Mouse (Mus musculus) MEL (cell line): Measurements from ENCODE around the gene Ndufaf2. TPM values are rescaled to one million over a fixed set of nuclear protein-coding genes. Genes with fewer than 3 reads are reported as not detected.
A peak's percentile ranks its signal among the peaks of the same experiment; 100 is the strongest.

ENCODE experiments used
- DNase-seq: peaks from one replicate; pipeline ENCODE4 v3.0.0; 2011; ENCODE audit warnings: low read depth, low spot score
- H3K27ac ChIP-seq: 2 replicates; pipeline ENCODE4 v1.5.1; 2012; ENCODE audit warnings: low read depth, mild to moderate bottlenecking, control low read depth, low read length, moderate library complexity; ENCODE audit not compliant: control insufficient read depth
- H3K27me3 ChIP-seq, 2 experiments: fragments of 150-350 bp in 1 of 2; sonication (generic) in 1 of 2; 2 replicates each; pipeline ENCODE4 v1.6.1; 2012; ENCODE audit warnings: low read length in 2 of 2, mild to moderate bottlenecking in 2 of 2, improper control_type of control experiment in 1 of 2, moderate library complexity in 1 of 2; ENCODE audit not compliant: insufficient read depth in 2 of 2, control insufficient read depth in 1 of 2
- H3K36me3 ChIP-seq, 2 experiments: 2 replicates each; pipeline ENCODE4 v1.6.1; 2012 to 2014; ENCODE audit warnings: low read length in 2 of 2, improper control_type of control experiment in 1 of 2, inconsistent platforms in 1 of 2, mild to moderate bottlenecking in 1 of 2; ENCODE audit not compliant: insufficient read depth in 2 of 2, control insufficient read depth in 1 of 2
- H3K4me1 ChIP-seq, 2 experiments: fragments of 150-350 bp in 1 of 2; sonication (generic) in 1 of 2; 2 replicates each; pipeline ENCODE4 v1.6.1; 2012; ENCODE audit warnings: low read length in 2 of 2, improper control_type of control experiment in 1 of 2, mild to moderate bottlenecking in 1 of 2; ENCODE audit not compliant: insufficient read depth in 2 of 2, control insufficient read depth in 1 of 2
- H3K4me3 ChIP-seq, 2 experiments: fragments of 150-350 bp in 1 of 2; sonication (generic) in 1 of 2; 2 replicates each; pipeline ENCODE4 v1.5.1; 2012; ENCODE audit warnings: low read depth in 2 of 2, low read length in 2 of 2, mild to moderate bottlenecking in 2 of 2, moderate library complexity in 2 of 2, control low read depth in 1 of 2, improper control_type of control experiment in 1 of 2; ENCODE audit not compliant: control insufficient read depth in 1 of 2, insufficient read depth in 1 of 2
- H3K79me2 ChIP-seq: 2 replicates; pipeline ENCODE4 v1.6.1; 2012; ENCODE audit warnings: mild to moderate bottlenecking, low read length, moderate library complexity; ENCODE audit not compliant: control insufficient read depth, poor library complexity, insufficient read depth
- H3K9ac ChIP-seq: 2 replicates; pipeline ENCODE4 v1.6.1; 2012; ENCODE audit warnings: low read depth, mild to moderate bottlenecking, control low read depth, low read length, moderate library complexity; ENCODE audit not compliant: control insufficient read depth, poor library complexity, severe bottlenecking
- H3K9me3 ChIP-seq: fragments of 150-350 bp; sonication (generic); replicated peaks from 2 replicates; pipeline ENCODE4 v1.6.1; 2012; ENCODE audit warnings: mild to moderate bottlenecking, low read length, improper control_type of control experiment, moderate library complexity; ENCODE audit not compliant: insufficient read depth
- CHD1 ChIP-seq: IDR thresholded peaks from 2 replicates; pipeline ENCODE4 v1.6.1; 2012; ENCODE audit warnings: low read depth, mild to moderate bottlenecking, inconsistent platforms, low read length, improper control_type of control experiment
- CHD2 ChIP-seq: IDR thresholded peaks from 2 replicates; pipeline ENCODE4 v1.6.1; 2011; ENCODE audit warnings: low read length, improper control_type of control experiment
- CTCF ChIP-seq, 3 experiments: IDR thresholded peaks in 2 of 3; conservative IDR thresholded peaks in 1 of 3; 2 replicates each; pipeline ENCODE4 v1.5.1; 2011 to 2012; ENCODE audit warnings: low read length in 3 of 3, low read depth in 2 of 3, mild to moderate bottlenecking in 2 of 3, improper control_type of control experiment in 1 of 3, inconsistent platforms in 1 of 3, mixed read lengths in 1 of 3, moderate library complexity in 1 of 3; ENCODE audit not compliant: control insufficient read depth in 1 of 3, insufficient read depth in 1 of 3, poor library complexity in 1 of 3, severe bottlenecking in 1 of 3
- E2F4 ChIP-seq: IDR thresholded peaks from 2 replicates; pipeline ENCODE4 v1.6.1; 2011; ENCODE audit warnings: low read depth, low read length, improper control_type of control experiment, borderline replicate concordance
- ETS1 ChIP-seq: IDR thresholded peaks from 2 replicates; pipeline ENCODE4 v1.6.1; 2012; ENCODE audit warnings: low read depth, mild to moderate bottlenecking, inconsistent platforms, low read length, improper control_type of control experiment, moderate library complexity
- GABPA ChIP-seq: IDR thresholded peaks from 2 replicates; pipeline ENCODE4 v1.6.1; 2012; ENCODE audit warnings: low read depth, mild to moderate bottlenecking, inconsistent platforms, low read length, improper control_type of control experiment, moderate library complexity
- GATA1 ChIP-seq: IDR thresholded peaks from 2 replicates; pipeline ENCODE4 v1.6.1; 2011; ENCODE audit warnings: low read depth, low read length, improper control_type of control experiment
- HCFC1 ChIP-seq: IDR thresholded peaks from 2 replicates; pipeline ENCODE4 v1.6.1; 2012; ENCODE audit warnings: low read depth, mild to moderate bottlenecking, inconsistent platforms, low read length, improper control_type of control experiment, moderate library complexity
- JUND ChIP-seq: IDR thresholded peaks from 2 replicates; pipeline ENCODE4 v1.6.1; 2011; ENCODE audit warnings: low read depth, mild to moderate bottlenecking, improper control_type of control experiment, low read length
- KAT2A ChIP-seq: conservative IDR thresholded peaks from 2 replicates; pipeline ENCODE4 v1.6.1; 2012; ENCODE audit warnings: low read depth, low read length, improper control_type of control experiment, inconsistent platforms
- MAFK ChIP-seq: IDR thresholded peaks from 2 replicates; pipeline ENCODE4 v1.6.1; 2011; ENCODE audit warnings: low read depth, mild to moderate bottlenecking, low read length, improper control_type of control experiment, borderline replicate concordance
- MAX ChIP-seq: IDR thresholded peaks from 2 replicates; pipeline ENCODE4 v1.6.1; 2011; ENCODE audit warnings: low read length, improper control_type of control experiment
- MEF2A ChIP-seq: IDR thresholded peaks from 2 replicates; pipeline ENCODE4 v1.6.1; 2014; ENCODE audit warnings: low read depth, mild to moderate bottlenecking, inconsistent platforms, low read length, improper control_type of control experiment; ENCODE audit not compliant: poor library complexity, insufficient replicate concordance, severe bottlenecking; ENCODE audit errors: extremely low read depth
- MXI1 ChIP-seq: IDR thresholded peaks from 2 replicates; pipeline ENCODE4 v1.6.1; 2011; ENCODE audit warnings: mild to moderate bottlenecking, low read depth, low read length, improper control_type of control experiment
- MYB ChIP-seq: IDR thresholded peaks from 2 replicates; pipeline ENCODE4 v1.6.1; 2011; ENCODE audit warnings: mild to moderate bottlenecking, low read depth, low read length, improper control_type of control experiment
- MYC ChIP-seq: IDR thresholded peaks from 2 replicates; pipeline ENCODE4 v1.6.1; 2011; ENCODE audit warnings: low read depth, mild to moderate bottlenecking, low read length, improper control_type of control experiment, moderate library complexity
- NELFE ChIP-seq: IDR thresholded peaks from 2 replicates; pipeline ENCODE4 v1.6.1; 2011; ENCODE audit warnings: low read depth, low read length, improper control_type of control experiment
- NRF1 ChIP-seq: IDR thresholded peaks from 2 replicates; pipeline ENCODE4 v1.6.1; 2014; ENCODE audit warnings: low read depth, mild to moderate bottlenecking, inconsistent platforms, low read length, improper control_type of control experiment, moderate library complexity; ENCODE audit not compliant: poor library complexity, insufficient read depth, severe bottlenecking
- POLR2A ChIP-seq, 2 experiments: IDR thresholded peaks; 2 replicates each; pipeline ENCODE4 v1.6.1; 2011 to 2012; ENCODE audit warnings: low read length in 2 of 2, mild to moderate bottlenecking in 2 of 2, control low read depth in 1 of 2, improper control_type of control experiment in 1 of 2, low read depth in 1 of 2, moderate library complexity in 1 of 2; ENCODE audit not compliant: control insufficient read depth in 1 of 2, insufficient read depth in 1 of 2, poor library complexity in 1 of 2
- POLR2AphosphoS2 ChIP-seq: IDR thresholded peaks from 2 replicates; pipeline ENCODE4 v1.6.1; 2011; ENCODE audit warnings: low read length, improper control_type of control experiment
- POLR2AphosphoS5 ChIP-seq: IDR thresholded peaks from 2 replicates; pipeline ENCODE4 v1.6.1; 2012; ENCODE audit warnings: low read depth, borderline replicate concordance, mild to moderate bottlenecking, inconsistent platforms, low read length, moderate library complexity, mixed read lengths
- RAD21 ChIP-seq: IDR thresholded peaks from 2 replicates; pipeline ENCODE4 v1.6.1; 2011; ENCODE audit warnings: mild to moderate bottlenecking, low read depth, low read length, improper control_type of control experiment
- RCOR1 ChIP-seq: IDR thresholded peaks from 2 replicates; pipeline ENCODE4 v1.6.1; 2012; ENCODE audit warnings: low read depth, mild to moderate bottlenecking, inconsistent platforms, low read length, improper control_type of control experiment
- SMC3 ChIP-seq: IDR thresholded peaks from 2 replicates; pipeline ENCODE4 v1.6.1; 2011; ENCODE audit warnings: low read depth, low read length, improper control_type of control experiment
- TAL1 ChIP-seq: IDR thresholded peaks from 2 replicates; pipeline ENCODE4 v1.6.1; 2012; ENCODE audit warnings: mild to moderate bottlenecking, inconsistent platforms, low read length, moderate library complexity, mixed read lengths
- TBP ChIP-seq: IDR thresholded peaks from 2 replicates; pipeline ENCODE4 v1.8.0; 2011; ENCODE audit warnings: low read depth, low read length, improper control_type of control experiment
- TCF12 ChIP-seq: IDR thresholded peaks from 2 replicates; pipeline ENCODE4 v1.6.1; 2014; ENCODE audit warnings: low read depth, mild to moderate bottlenecking, inconsistent platforms, low read length, improper control_type of control experiment, moderate library complexity
- UBTF ChIP-seq: IDR thresholded peaks from 2 replicates; pipeline ENCODE4 v1.6.1; 2012; ENCODE audit warnings: low read depth, mild to moderate bottlenecking, inconsistent platforms, low read length, improper control_type of control experiment, moderate library complexity, borderline replicate concordance; ENCODE audit not compliant: insufficient read depth
- USF1 ChIP-seq: IDR thresholded peaks from 2 replicates; pipeline ENCODE4 v1.6.1; 2014; ENCODE audit warnings: low read depth, mild to moderate bottlenecking, inconsistent platforms, low read length, improper control_type of control experiment, moderate library complexity
- USF2 ChIP-seq, 2 experiments: IDR thresholded peaks; 2 replicates each; pipeline ENCODE4 v1.6.1; 2011 to 2012; ENCODE audit warnings: improper control_type of control experiment in 2 of 2, low read length in 2 of 2, borderline replicate concordance in 1 of 2, inconsistent platforms in 1 of 2, low read depth in 1 of 2, mild to moderate bottlenecking in 1 of 2; ENCODE audit not compliant: insufficient read depth in 1 of 2
- ZC3H11A ChIP-seq: IDR thresholded peaks from 2 replicates; pipeline ENCODE4 v1.6.1; 2012; ENCODE audit warnings: low read depth, mild to moderate bottlenecking, inconsistent platforms, low read length, improper control_type of control experiment
- ZKSCAN1 ChIP-seq: IDR thresholded peaks from 2 replicates; pipeline ENCODE4 v1.6.1; 2012; ENCODE audit warnings: low read depth, mild to moderate bottlenecking, inconsistent platforms, low read length, improper control_type of control experiment, moderate library complexity
- ZMIZ1 ChIP-seq: IDR thresholded peaks from 2 replicates; pipeline ENCODE4 v1.6.1; 2012; ENCODE audit warnings: low read depth, mild to moderate bottlenecking, inconsistent platforms, low read length, improper control_type of control experiment, moderate library complexity
- ZNF384 ChIP-seq: IDR thresholded peaks from 2 replicates; pipeline ENCODE4 v1.6.1; 2012; ENCODE audit warnings: low read depth, mild to moderate bottlenecking, inconsistent platforms, low read length, improper control_type of control experiment
- polyA plus RNA-seq, 2 experiments: library from polyadenylated mRNA; stranded (reverse) in 1 of 2; unstranded in 1 of 2; fragments of >175 nt in 1 of 2; fragments of >200 nt in 1 of 2; gene quantifications; 2 replicates each; pipeline versions ENCODE4 v1.2.1 to v1.2.4; 2012; ENCODE audit warnings: low replicate concordance in 2 of 2, low read depth in 1 of 2; ENCODE audit not compliant: insufficient read length in 2 of 2, insufficient read depth in 1 of 2, missing spikeins in 1 of 2
- total RNA-seq: library from RNA; depleted of rRNA; stranded (reverse); fragments of 300-350 nt; gene quantifications from 2 replicates; pipeline ENCODE4 v1.2.3, GENCODE M21; 2012

The Ndufaf2 gene
- total and polyA plus RNA-seq, 3 experiments, result 50.9 to 76.0 TPM; not detected in 1

- DNase-seq, result peak; percentile 77
- H3K27ac ChIP-seq, result no peak overlapping the region
Measured at GRCm38 (mm10) chr13:108151782-108152181, 6.6 kb downstream of the Ndufaf2 start.

GRCm38 (mm10) chr13:108144086-108144485, 14.3 kb downstream of the Ndufaf2 start:
- no peaks in the 10 kb centered on the region for H3K4me1 ChIP-seq
- TF ChIP-seq TBP (no peak), TAL1 (no peak), JUND (no peak), MAX (no peak), USF1 (no peak), GABPA (no peak), UBTF (no peak), HCFC1 (no peak), POLR2AphosphoS2 (no peak), ZMIZ1 (no peak), GATA1 (no peak), NELFE (no peak), MXI1 (no peak), RCOR1 (no peak), USF2 (IDR thresholded peaks at IDR 0.05; ENCODE audit: borderline replicate concordance in 1 of 2, insufficient read depth in 1 of 2, low read depth in 1 of 2, low read length in 2 of 2) (no peak)
- no peak overlapping the region for H3K9ac ChIP-seq
- H3K27me3 ChIP-seq, result no peaks in the 10 kb centered on the region
- no peaks in the 10 kb centered on the region for H3K9me3 ChIP-seq
- H3K27ac ChIP-seq, result no peak overlapping the region
- peaks cover 2% of the 10 kb centered on the region; the same call in 1 of the 2 replicates for H3K79me2 ChIP-seq
- H3K36me3 ChIP-seq, result peaks cover 0 to 3% of the 10 kb centered on the region in 2 experiments; a peak in 3 of 4 replicates
- DNase-seq, result no peak
- H3K4me3 ChIP-seq, result no peak overlapping the region

More at GRCm38 (mm10) chr13:108151782-108152181, 6.6 kb downstream of the Ndufaf2 start:
- no peak overlapping the region for H3K4me3 ChIP-seq
- H3K36me3 ChIP-seq, result peaks cover 0 to 2% of the 10 kb centered on the region in 2 experiments; a peak in 1 of 4 replicates
- H3K9me3 ChIP-seq, result no peaks in the 10 kb centered on the region
- no peak overlapping the region for H3K9ac ChIP-seq
- H3K27me3 ChIP-seq, result no peaks in the 10 kb centered on the region
- H3K79me2 ChIP-seq, result peaks cover 30% of the 10 kb centered on the region
- TF ChIP-seq GABPA (no peak), USF1 (no peak), KAT2A (no peak), MYC (no peak), CHD1 (no peak), NELFE (no peak), NRF1 (no peak), CTCF (IDR thresholded peaks at IDR 0.05 in 2 of 3, conservative IDR thresholded peaks at IDR 0.05 in 1 of 3; ENCODE audit: control insufficient read depth in 1 of 3, insufficient read depth in 1 of 3, low read depth in 2 of 3, low read length in 3 of 3, poor library complexity in 1 of 3, severe bottlenecking in 1 of 3) (peak; percentile 67 to 94 (median 90)), MEF2A (no peak), ETS1 (no peak), E2F4 (no peak), RAD21 (peak; percentile 85), POLR2A (IDR thresholded peaks at IDR 0.05; ENCODE audit: control insufficient read depth in 1 of 2, insufficient read depth in 1 of 2, low read depth in 1 of 2, low read length in 2 of 2, poor library complexity in 1 of 2) (no peak), TBP (no peak), UBTF (no peak), SMC3 (peak; percentile 76), MYB (no peak), JUND (no peak), RCOR1 (no peak), POLR2AphosphoS5 (no peak), TAL1 (no peak), CHD2 (no peak), MAX (no peak), ZKSCAN1 (no peak), HCFC1 (no peak), TCF12 (no peak), MAFK (no peak), ZC3H11A (peak; percentile 60), ZNF384 (no peak)
- H3K4me1 ChIP-seq, result no peaks in the 10 kb centered on the region
